Mouse (Mus musculus) large intestine, adult 2 months (tissue): ENCODE measurements around the gene Ndufs4. TPM values are rescaled to one million over a fixed set of nuclear protein-coding genes. Genes with fewer than 3 reads are reported as not detected.
"Not testable (repeated sequence)": the region's sequence is repeated elsewhere in the genome, so short reads cannot be mapped to it uniquely, and the experiment has no call there.

Source experiments
- DNase-seq: peaks from one replicate; pipeline ENCODE4 v3.0.0-alpha.2; 2012; ENCODE audit warnings: low read depth, low spot score
- whole genome bisulfite sequencing: fragments of 180-500 bp; shearing (Covaris S2); methylation state at CpG from one replicate; pipeline ENCODE4 v1.1.7; 2018; 5-methylcytosine and 5-hydroxymethylcytosine counted together
- polyA plus RNA-seq: library from polyadenylated mRNA; depleted of rRNA; stranded (reverse); fragments of >200 nt; gene quantifications from 2 replicates; pipeline ENCODE4 v1.2.3, GENCODE M21; 2012

The Ndufs4 gene
- polyA plus RNA-seq, 1 experiment, result 55.4 TPM

DNA sequence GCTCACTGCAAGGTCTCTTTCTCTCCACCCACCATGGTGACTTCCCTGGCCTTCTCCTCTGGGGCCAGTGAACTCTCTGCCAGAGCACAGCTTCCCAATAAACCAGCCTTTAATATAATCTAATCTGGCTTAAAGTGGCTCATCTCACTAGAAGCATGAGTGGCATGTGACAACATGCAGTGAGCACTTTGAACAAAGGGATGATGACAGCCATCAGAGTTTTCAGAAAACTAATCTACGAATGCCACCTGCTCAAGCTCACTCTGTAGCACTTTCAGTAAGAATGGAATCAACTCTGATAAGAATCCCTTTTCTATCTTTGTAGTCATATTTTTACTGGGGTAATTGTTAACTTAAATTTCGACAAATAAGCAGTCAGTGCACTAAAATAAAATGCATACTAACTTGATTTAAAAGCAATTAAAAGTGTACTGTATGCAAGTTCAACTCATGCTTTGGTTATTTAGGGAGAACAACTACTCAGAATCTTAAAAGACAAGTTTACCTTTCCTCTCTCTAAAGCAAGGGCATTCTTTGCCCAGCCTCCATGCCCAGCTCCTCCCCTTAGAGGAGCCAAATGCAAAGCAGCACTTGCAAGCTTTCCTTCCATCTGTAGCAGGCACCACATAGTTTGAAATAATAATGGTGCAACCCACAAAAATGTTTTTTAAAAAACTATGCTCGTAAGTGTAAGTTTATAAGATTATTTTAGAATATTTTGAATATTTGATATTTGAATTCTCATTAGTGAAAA is 43.7 kb downstream of the Ndufs4 start:
- WGBS, result 80% methylated on average over 3 of the region's 3 CpGs
- no peak for DNase-seq

DNA sequence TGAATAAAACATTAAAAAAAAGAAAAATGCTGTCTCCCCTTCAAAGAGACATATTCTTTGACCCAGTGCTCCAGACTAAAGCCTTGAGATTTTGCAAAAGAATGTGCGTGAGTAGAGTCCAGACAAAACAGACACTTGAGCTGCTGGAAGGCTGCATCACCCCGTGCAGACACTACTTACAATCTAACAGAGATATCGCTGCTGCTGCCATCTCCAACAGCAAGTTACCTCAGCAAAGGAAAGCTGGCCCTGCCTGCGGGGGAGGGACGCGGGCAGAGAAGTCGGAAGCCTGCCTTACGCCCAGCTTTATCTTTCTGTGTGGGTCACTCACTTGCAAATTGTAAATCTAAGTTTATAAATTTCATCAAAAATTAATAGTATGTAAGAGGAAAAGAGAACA is 45.1 kb downstream of the Ndufs4 start:
- no peak for DNase-seq
- 72% methylated on average over 8 of the region's 8 CpGs for WGBS

GRCm38 (mm10) chr13:114319835-114320389 is 68.1 kb downstream of the Ndufs4 start:
- WGBS, result 61% methylated on average over 2 of the region's 2 CpGs

GRCm38 (mm10) chr13:114319136-114319535 is 68.9 kb downstream of the Ndufs4 start:
- no peak for DNase-seq

More at GRCm38 (mm10) chr13:114319835-114320389, 68.1 kb downstream of the Ndufs4 start:
- no peak for DNase-seq

DNA sequence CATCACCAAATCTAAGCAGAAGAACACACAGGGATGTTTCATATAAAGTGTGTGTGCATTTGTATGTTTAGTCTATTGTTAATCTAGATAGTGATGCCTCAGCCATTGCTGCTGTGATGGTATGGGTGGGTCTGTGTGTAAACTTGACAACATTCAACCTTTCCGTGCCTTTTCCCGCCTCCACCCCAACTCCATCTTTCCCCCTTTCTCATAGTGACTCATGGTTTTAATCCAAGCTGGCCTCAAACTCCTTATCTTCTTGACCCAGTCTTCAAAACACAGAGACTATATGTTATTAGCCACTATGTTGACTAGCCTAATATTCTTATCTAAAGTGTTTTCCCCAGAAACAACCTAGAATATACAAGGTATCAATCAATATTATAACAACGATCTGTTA is 72.7 kb downstream of the Ndufs4 start:
- DNase-seq, result no peak
- WGBS, result 93% methylated on average over 3 of the region's 3 CpGs

GRCm38 (mm10) chr13:114314953-114315352 is 73.1 kb downstream of the Ndufs4 start:
- WGBS, result 82% methylated on average over 3 of the region's 3 CpGs

GRCm38 (mm10) chr13:114310591-114310990 is 77.5 kb downstream of the Ndufs4 start:
- 94% methylated on average over 11 of the region's 11 CpGs for WGBS
- DNase-seq, result no peak

More at GRCm38 (mm10) chr13:114314953-114315352, 73.1 kb downstream of the Ndufs4 start:
- no peak for DNase-seq

DNA sequence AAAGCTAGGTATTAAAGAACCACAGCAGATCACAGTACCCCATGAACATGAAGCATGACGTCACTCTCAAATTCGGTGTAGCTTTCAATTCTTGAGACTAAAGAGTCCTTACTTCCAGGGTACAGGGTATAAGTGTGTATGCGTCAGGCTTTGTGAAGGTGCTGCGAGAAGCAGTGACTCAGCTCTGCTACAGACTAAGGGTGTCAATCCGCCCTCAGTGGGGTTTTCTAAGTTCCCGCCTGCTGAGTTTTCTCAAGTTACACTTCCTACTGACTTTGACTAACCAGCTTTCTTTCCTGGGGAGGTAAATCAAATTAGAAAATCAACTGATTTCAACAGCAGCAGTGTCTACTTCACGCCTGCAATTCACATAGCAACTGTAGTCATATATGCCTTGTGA is 83.4 kb downstream of the Ndufs4 start:
- WGBS, result 93% methylated on average over 7 of the region's 7 CpGs
- DNase-seq, result no peak

- no peak for DNase-seq
- 70% methylated on average over 4 of the region's 4 CpGs for WGBS
These were observed 84.4 kb downstream of the Ndufs4 start for GRCm38 (mm10) chr13:114303466-114304175.

GRCm38 (mm10) chr13:114297761-114298160 is 90.3 kb downstream of the Ndufs4 start:
- 79% methylated on average over 3 of the region's 3 CpGs for WGBS

GRCm38 (mm10) chr13:114296556-114296955 is 91.5 kb downstream of the Ndufs4 start:
- no peak for DNase-seq
- WGBS, result 89% methylated on average over 4 of the region's 4 CpGs

More at GRCm38 (mm10) chr13:114297761-114298160, 90.3 kb downstream of the Ndufs4 start:
- no peak for DNase-seq

- WGBS, result 88% methylated on average over 1 of the region's 1 CpGs
These were observed 98.6 kb downstream of the Ndufs4 start for GRCm38 (mm10) chr13:114289411-114289810.

DNA sequence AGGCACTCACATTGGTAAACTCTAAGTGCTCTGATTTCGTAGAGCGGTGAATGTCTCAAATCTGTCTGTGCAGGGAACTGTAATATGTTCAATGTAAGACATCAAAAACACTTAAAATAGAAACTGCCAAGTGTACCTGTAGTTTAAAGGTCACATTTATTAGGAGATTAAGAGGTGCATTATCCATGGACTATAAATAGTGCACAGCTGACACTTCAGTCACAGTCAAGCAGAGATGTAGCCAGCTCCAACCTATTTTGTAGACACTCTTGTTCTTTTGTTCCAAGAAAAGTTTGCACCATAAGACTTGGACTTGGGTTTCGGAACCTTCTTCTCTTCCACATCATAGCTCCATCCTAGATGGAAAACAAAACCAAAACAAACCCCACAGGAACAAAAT is 99.5 kb downstream of the Ndufs4 start:
- no peak for DNase-seq
- WGBS, result 95% methylated on average over 3 of the region's 3 CpGs

More at GRCm38 (mm10) chr13:114289411-114289810, 98.6 kb downstream of the Ndufs4 start:
- no peak for DNase-seq

- 97% methylated on average over 2 of the region's 2 CpGs for WGBS
- not testable (repeated sequence) for DNase-seq
These were observed 109.4 kb downstream of the Ndufs4 start for GRCm38 (mm10) chr13:114278690-114279089.

- 95% methylated on average over 5 of the region's 5 CpGs for WGBS
- DNase-seq, result no peak
These were observed 110.8 kb downstream of the Ndufs4 start for GRCm38 (mm10) chr13:114277277-114277676.

- WGBS, result 32% methylated on average over 16 of the region's 16 CpGs
- DNase-seq, result no peak
These were observed 116.5 kb downstream of the Ndufs4 start for GRCm38 (mm10) chr13:114271410-114272105.

DNA sequence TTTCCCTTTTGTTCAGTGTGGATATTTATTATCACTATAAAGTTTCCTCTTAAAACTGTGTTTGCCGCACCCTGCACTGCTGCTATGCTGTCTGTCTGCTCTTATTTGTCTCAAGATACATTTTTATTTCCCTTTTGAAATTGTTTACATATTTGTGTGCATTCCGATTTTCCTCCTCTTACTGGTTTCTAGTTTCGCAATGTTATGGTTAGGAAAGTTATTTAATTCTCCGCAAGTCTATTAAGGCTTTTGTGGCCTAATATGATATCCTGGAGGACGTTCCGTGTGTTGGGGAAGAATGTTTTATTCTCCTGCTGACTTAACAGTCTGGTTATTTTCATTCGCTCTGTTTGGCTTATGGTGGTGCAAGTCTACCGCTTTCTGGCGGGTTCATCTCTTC is 120.3 kb downstream of the Ndufs4 start:
- DNase-seq, result no peak
- 68% methylated on average over 9 of the region's 9 CpGs for WGBS

DNA sequence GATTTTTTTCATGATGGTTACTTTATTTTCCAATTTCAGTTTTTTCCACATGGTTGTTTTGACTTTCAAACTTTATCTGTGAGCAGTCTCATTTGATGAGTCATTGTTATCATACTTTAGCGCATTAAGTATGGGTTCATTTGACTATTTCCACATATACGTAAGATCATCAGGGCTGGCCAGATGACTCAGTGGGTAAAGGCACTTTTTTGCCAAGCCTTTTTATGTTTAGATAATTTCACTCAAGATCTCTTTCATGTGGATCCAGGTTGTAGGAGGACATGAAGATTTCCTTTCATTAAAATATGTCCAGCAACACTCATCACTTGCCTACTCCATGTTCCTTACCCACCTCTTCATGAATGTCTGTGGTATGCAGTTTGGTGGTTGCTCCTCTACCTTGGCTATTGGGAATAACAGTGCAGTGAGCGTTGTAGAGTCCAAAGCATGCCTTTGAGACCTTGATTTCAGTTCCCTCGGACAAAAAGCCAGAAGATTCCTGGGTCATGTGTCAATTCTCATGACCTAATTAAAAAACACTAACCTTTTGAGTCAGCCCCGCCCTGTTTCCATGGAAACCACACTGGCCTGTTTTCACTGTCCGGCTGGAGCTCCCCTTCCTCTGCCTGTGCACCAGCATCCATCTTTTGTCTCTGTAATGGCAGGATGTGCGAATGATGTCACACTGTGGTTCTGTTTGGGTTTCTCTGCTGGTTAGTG is 127.4 kb downstream of the Ndufs4 start:
- DNase-seq, result no peak
- 78% methylated on average over 7 of the region's 7 CpGs for WGBS

GRCm38 (mm10) chr13:114254697-114255096 is 133.4 kb downstream of the Ndufs4 start:
- WGBS, result 74% methylated on average over 10 of the region's 10 CpGs
- DNase-seq, result no peak
